Mouse (Mus musculus): ENCODE measurements around the gene Sec61b. TPM values are rescaled to one million over a fixed set of nuclear protein-coding genes. Genes with fewer than 3 reads are reported as not detected.
A peak's percentile ranks its signal among the peaks of the same experiment; 100 is the strongest.

Sec61b gene
- total and polyA plus RNA-seq, 3 experiments, result 286 to 583 (median 548) TPM

DNA sequence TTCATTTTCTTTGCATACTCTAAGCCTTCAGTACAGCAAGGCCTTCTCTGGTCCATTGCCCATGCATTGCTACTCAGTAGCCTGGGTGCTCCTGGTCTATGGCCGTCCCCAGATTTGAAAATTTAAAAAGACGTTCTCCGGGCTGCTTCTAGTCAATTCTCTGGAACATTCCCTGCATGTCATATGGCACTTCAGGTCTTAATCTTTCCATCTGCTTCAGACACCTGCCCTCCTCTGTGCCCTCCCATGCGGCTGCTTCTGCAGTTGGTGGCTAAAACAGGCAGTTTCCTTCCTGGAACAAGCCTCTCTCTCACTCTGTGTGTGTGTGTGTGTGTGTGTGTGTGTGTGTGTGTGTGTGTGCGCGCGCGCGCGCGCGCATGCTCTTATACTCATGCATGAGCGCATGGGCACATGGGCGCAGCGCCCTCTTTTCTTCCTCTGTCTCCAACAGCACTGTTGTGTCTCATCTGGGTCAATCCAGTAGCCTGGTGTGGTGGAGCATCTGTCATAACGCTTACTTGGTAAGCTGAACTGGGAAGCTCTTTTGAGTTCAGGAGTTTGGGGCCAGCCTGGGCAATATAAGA, 49.1 kb upstream of the Sec61b start:
- DNase-seq (ENCODE audit: extremely low read depth), result peak; percentile 14
- H3K4me1 ChIP-seq (ENCODE audit: control insufficient read depth in 1 of 2, insufficient read depth in 2 of 2), result peaks cover 11 to 24% of the 10 kb centered on the region in 2 experiments
- in situ Hi-C loops (cut with MboI; ENCODE audit: low pct_ligation_motif_present, low pct_unique_long_range_greater_than_20kb, low sequenced_read_pairs), result loop anchor here (5.0 to 25.0 kb wide), 3 partner anchors 172 to 987 kb away; no protein-coding TSS in a partner anchor

DNA sequence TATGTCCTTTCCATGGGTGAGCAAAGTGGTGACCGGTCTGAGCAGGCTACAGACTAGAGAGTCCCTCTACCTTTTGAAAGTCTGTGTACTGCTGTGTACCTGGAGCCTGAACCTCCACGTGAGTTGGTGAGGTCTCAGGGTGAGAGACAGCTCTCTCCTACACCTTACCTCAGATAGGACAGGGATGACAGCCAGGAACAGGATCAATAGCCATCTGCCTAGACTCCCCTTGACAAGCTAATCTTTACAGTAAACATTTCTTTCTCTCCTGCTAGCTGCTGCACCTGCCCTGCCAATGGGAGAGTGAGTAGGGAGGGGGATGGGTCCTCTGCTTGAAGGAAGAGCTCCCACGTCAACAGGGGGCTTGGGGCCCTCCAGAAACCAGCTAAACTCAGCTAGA, 46.9 kb upstream of the Sec61b start:
- Histone ChIP-seq H3K27me3 (replicated peaks) (no peaks in the 10 kb centered on the region), H3K9ac (ENCODE audit: insufficient read depth, low read depth) (no peak overlapping the region), H3K9me3 (replicated peaks; ENCODE audit: low read length) (no peaks in the 10 kb centered on the region), H3K27ac (ENCODE audit: insufficient read depth, low read depth) (no peak overlapping the region), H3K4me2 (ENCODE audit: insufficient read depth, low read depth, poor library complexity, severe bottlenecking) (no peak overlapping the region), H3K36me3 (replicated peaks in 1 of 2; ENCODE audit: control insufficient read depth in 1 of 2, insufficient read depth in 1 of 2, low read length in 1 of 2) (no peaks in the 10 kb centered on the region), H3K4me1 (ENCODE audit: control insufficient read depth in 1 of 2, insufficient read depth in 2 of 2) (peaks cover 11 to 24% of the 10 kb centered on the region in 2 experiments), H3K4me3 (replicated peaks in 1 of 3; ENCODE audit: low read depth in 2 of 3, low read length in 2 of 3, poor library complexity in 1 of 3) (no peak overlapping the region), H3K79me2 (replicated peaks; ENCODE audit: control insufficient read depth, extremely low read depth, insufficient read depth, poor library complexity, severe bottlenecking) (no peaks in the 10 kb centered on the region)
- TF ChIP-seq HCFC1 (IDR thresholded peaks at IDR 0.05; ENCODE audit: low read depth, low read length), result no peak
- no peak for TF ChIP-seq PAX5 (IDR thresholded peaks at IDR 0.05; ENCODE audit: low read length)
- no peak for TF ChIP-seq ZNF384 (IDR thresholded peaks at IDR 0.05; ENCODE audit: low read depth, low read length)
- no peak for DNase-seq (ENCODE audit: extremely low read depth)
- dilution Hi-C loops (cut with MboI; ENCODE audit: extremely low pct_ligation_motif_present, extremely low pct_unique_long_range_greater_than_20kb, low sequenced_read_pairs), result no loop called here
- in situ Hi-C loops (cut with MboI; ENCODE audit: low pct_ligation_motif_present, low pct_unique_long_range_greater_than_20kb, low sequenced_read_pairs), result loop anchor here (5.0 to 25.0 kb wide), 3 partner anchors 170 to 985 kb away; no protein-coding TSS in a partner anchor

More for the DNA sequence above, 49.1 kb upstream of the Sec61b start:
- no peaks in the 10 kb centered on the region for H3K36me3 ChIP-seq (replicated peaks in 1 of 2; ENCODE audit: control insufficient read depth in 1 of 2, insufficient read depth in 1 of 2, low read length in 1 of 2)
- H3K27me3 ChIP-seq (replicated peaks), result no peaks in the 10 kb centered on the region
- TF ChIP-seq ZC3H11A (IDR thresholded peaks at IDR 0.05; ENCODE audit: low read depth, low read length), result no peak
- TF ChIP-seq MYC (IDR thresholded peaks at IDR 0.05; ENCODE audit: low read depth, low read length), result no peak
- peak; percentile 68 for TF ChIP-seq NRF1 (IDR thresholded peaks at IDR 0.05; ENCODE audit: low read depth, low read length)
- no peak for TF ChIP-seq JUND (conservative IDR thresholded peaks at IDR 0.05; ENCODE audit: low read depth, low read length)
- no peak overlapping the region for H3K9ac ChIP-seq (ENCODE audit: insufficient read depth, low read depth)
- no peaks in the 10 kb centered on the region for H3K79me2 ChIP-seq (replicated peaks; ENCODE audit: control insufficient read depth, extremely low read depth, insufficient read depth, poor library complexity, severe bottlenecking)
- no peaks in the 10 kb centered on the region for H3K9me3 ChIP-seq (replicated peaks; ENCODE audit: low read length)
- dilution Hi-C loops (cut with MboI; ENCODE audit: extremely low pct_ligation_motif_present, extremely low pct_unique_long_range_greater_than_20kb, low sequenced_read_pairs), result no loop called here
- H3K27ac ChIP-seq (ENCODE audit: insufficient read depth, low read depth), result no peak overlapping the region
- no peak overlapping the region for H3K4me2 ChIP-seq (ENCODE audit: insufficient read depth, low read depth, poor library complexity, severe bottlenecking)
- H3K4me3 ChIP-seq (replicated peaks in 1 of 3; ENCODE audit: low read depth in 2 of 3, low read length in 2 of 3, poor library complexity in 1 of 3), result no peak overlapping the region

DNA sequence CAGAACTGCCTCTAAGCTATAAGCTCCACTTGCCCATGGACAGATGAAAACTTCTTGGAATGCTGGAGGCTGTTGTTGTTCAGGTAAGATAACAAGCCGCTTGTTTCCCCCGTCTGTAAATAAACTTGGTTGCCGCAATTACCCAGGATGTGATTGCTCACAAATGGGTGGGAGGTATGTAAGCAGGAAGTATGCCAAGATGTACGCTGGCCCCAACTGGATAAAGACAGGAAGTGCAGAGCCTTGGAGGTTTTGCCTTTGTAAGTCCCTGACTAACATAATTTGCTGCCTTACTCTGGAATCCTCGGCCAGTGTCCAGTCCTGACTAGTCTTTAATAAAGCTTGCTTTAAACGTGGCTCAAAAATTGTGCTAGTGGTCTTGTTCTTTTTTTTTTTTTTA, 43.9 kb upstream of the Sec61b start:
- no peak overlapping the region for H3K4me2 ChIP-seq (ENCODE audit: insufficient read depth, low read depth, poor library complexity, severe bottlenecking)
- no peak overlapping the region for H3K9ac ChIP-seq (ENCODE audit: insufficient read depth, low read depth)
- H3K4me3 ChIP-seq (replicated peaks in 1 of 3; ENCODE audit: low read depth in 2 of 3, low read length in 2 of 3, poor library complexity in 1 of 3), result no peak overlapping the region
- no peaks in the 10 kb centered on the region for H3K9me3 ChIP-seq (replicated peaks; ENCODE audit: low read length)
- H3K27me3 ChIP-seq (replicated peaks), result no peaks in the 10 kb centered on the region
- H3K4me1 ChIP-seq (ENCODE audit: control insufficient read depth in 1 of 2, insufficient read depth in 2 of 2), result peaks cover 11 to 16% of the 10 kb centered on the region in 2 experiments
- H3K79me2 ChIP-seq (replicated peaks; ENCODE audit: control insufficient read depth, extremely low read depth, insufficient read depth, poor library complexity, severe bottlenecking), result no peaks in the 10 kb centered on the region
- H3K36me3 ChIP-seq (replicated peaks in 1 of 2; ENCODE audit: control insufficient read depth in 1 of 2, insufficient read depth in 1 of 2, low read length in 1 of 2), result no peaks in the 10 kb centered on the region
- TF ChIP-seq GABPA (IDR thresholded peaks at IDR 0.05; ENCODE audit: insufficient replicate concordance, low read depth, low read length), result no peak
- no peak for TF ChIP-seq ELF1 (IDR thresholded peaks at IDR 0.05; ENCODE audit: low read depth, low read length)
- TF ChIP-seq ZKSCAN1 (IDR thresholded peaks at IDR 0.05; ENCODE audit: borderline replicate concordance, low read depth, low read length), result no peak
- TF ChIP-seq SMC3 (IDR thresholded peaks at IDR 0.05; ENCODE audit: low read depth, low read length), result no peak
- dilution Hi-C loops (cut with MboI; ENCODE audit: extremely low pct_ligation_motif_present, extremely low pct_unique_long_range_greater_than_20kb, low sequenced_read_pairs), result no loop called here
- no peak for DNase-seq (ENCODE audit: extremely low read depth)
- H3K27ac ChIP-seq (ENCODE audit: insufficient read depth, low read depth), result no peak overlapping the region
- in situ Hi-C loops (cut with MboI; ENCODE audit: low pct_ligation_motif_present, low pct_unique_long_range_greater_than_20kb, low sequenced_read_pairs), result loop anchor here (25.0 kb wide), 2 partner anchors 382 to 982 kb away; no protein-coding TSS in a partner anchor
